Mouse (Mus musculus) lung, postnatal 4 days (tissue): ENCODE results near the gene Nop56.

ENCODE experiments used
- DNase-seq, 2 experiments: peaks; one replicate each; pipeline ENCODE4 v3.0.0; 2021

The Nop56 gene

GRCm38 (mm10) chr2:130296134-130296745, 22.0 kb downstream of the Nop56 start:
- no peak for DNase-seq

- no peak for DNase-seq
These were observed 23.4 kb downstream of the Nop56 start for GRCm38 (mm10) chr2:130297580-130297979.

- no peak for DNase-seq
These were observed 28.8 kb downstream of the Nop56 start for GRCm38 (mm10) chr2:130303014-130303413.

DNA sequence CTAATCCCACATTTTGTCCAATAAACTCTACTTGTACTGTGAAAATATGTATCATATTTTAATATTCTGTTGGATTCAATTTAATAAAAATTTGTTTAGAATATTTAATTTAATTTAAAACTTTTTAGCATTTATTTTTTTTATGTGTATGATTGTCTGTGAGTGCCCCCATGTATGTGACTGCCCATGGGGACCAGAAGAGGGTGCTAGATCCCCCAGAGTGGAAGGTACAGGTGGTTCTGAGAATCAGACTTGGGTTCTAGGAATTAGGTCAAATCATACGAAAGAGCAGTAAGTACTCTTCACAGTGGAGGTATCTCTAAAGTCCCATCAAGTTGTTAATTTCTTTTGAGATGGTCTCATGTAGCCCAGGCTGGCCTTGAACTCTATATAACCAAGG, 52.8 kb downstream of the Nop56 start:
- DNase-seq: no peak
